Mouse (Mus musculus) lung, postnatal 14 days (tissue): ENCODE results near the gene Mrps18a.

Experiments
- DNase-seq: peaks from one replicate; pipeline ENCODE4 v3.0.0; 2021

Gene Mrps18a

DNA sequence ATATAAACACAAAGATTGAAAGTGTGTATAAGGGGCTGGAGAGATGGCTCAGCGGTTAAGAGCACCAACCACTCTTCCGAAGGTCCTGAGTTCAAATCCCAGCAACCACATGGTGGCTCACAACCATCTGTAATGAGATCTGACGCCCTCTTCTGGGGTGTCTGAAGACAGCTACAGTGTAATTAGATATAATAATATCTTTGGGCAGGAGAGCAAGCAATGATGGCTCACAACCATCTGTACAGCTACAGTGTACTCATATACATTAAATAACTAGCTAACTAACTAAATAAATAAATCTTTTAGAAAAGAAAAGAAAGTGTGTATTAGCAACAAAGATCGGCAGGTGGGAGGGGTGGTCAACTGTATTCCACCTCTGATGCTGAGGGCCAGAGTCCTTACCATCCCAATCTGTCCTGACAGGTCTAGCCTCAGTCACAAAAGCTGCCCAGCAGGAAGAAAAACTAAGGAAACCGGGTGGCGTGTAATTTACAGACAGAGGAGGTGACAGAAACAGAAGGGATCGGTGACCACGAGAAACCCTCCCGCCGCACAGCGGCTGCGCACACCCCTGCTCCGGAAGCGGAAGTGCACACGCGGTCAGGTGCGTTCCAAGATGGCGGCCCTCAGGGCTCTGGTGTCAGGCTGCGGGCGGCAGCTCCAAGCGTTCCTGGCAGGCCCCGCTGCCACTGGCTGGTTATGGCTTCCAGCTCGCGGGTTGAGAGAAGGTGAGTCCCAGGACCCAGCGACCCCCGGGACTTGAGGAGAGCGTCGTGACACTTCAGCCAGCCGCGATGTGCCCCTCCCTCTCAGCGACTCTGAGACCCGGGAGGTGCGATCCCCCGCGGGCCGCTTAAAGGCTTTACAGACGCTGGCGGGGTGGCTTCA lies at the start of gene Mrps18a:
Gene Mrps18a (plus strand): TSS at position 585 of the 888 bp plus-strand sequence.
- DNase-seq, result peak; percentile 85

DNA sequence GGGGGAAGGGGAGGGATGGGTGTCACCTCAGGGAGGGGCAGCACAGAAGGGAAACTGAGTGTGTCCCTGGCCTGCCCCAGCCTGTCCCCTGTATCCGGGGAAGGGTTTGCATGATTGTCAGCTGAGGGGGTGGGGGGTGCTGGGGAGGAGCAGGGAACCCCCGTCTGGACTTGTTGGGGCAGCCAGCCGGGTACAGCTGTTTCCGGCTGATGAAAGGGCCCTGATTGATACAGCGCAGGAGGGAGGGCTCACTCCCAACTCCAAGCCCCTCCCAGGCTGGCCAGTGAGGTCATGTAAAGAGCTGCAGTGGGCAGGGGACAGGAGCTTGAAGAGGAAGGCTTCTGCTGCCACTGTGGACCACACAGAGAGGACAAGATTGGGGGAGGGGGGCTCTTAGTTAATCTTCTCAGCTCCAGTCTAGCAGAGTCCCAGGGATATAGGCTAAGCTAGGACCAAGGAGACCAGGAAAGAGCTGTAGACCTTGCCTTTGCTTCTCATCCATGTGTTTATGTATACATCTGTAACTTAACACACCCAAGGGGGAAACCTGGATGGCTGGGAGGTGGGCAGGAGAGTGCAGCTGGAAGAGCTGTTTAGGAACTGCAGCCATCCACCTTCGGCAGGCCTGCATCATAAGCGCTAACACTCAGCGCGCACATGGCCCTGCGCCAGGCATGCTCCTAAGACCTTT lies 47.4 kb upstream of the Mrps18a start:
- DNase-seq, result peak; percentile 73

- DNase-seq, result no peak
Observed at GRCm38 (mm10) chr17:46063974-46064312, 46.8 kb upstream of the Mrps18a start.

DNA sequence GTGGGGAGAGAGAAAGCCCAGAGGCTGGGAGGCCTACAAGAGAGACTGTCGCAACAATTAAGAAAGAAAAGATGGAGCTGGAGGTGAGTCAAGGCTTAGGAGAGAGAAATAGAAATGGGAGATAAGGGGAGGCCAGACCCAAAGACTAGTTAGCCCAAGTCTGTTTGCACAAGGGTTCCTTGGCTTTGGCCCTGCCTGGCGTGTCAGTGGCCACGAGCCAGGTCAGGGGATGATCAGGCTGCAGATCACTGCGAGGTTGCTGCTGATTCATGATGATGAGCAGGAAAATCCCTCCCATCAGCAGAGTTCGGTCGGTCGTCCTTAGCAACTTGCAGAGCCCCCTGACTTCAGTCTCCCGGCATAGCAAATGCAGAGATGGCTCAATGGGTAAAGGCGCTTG lies 40.7 kb upstream of the Mrps18a start:
- no peak for DNase-seq

DNA sequence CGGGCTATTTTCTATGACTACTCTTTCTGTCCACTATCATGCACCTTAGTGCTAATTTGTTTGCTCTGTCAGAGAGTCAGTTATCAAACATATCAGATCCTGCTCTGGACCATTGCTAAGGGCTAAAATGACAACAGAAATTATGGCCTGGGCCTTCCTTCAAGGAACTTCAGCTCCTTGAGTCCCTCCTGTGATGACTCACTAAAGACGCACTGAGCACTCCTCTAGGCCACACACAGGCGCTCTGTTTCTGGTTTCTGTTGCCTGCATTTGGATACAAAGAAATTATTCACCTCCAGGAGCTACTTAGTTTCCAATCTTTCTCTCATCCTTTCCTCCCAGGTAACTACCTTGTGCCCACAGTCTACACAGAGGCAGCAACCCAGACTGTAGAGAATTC lies 39.3 kb upstream of the Mrps18a start:
- DNase-seq, result no peak

GRCm38 (mm10) chr17:46073730-46074301 lies 37.0 kb upstream of the Mrps18a start:
- peak; percentile 88 for DNase-seq

GRCm38 (mm10) chr17:46074398-46075115 lies 36.2 kb upstream of the Mrps18a start:
- DNase-seq, result no peak

DNA sequence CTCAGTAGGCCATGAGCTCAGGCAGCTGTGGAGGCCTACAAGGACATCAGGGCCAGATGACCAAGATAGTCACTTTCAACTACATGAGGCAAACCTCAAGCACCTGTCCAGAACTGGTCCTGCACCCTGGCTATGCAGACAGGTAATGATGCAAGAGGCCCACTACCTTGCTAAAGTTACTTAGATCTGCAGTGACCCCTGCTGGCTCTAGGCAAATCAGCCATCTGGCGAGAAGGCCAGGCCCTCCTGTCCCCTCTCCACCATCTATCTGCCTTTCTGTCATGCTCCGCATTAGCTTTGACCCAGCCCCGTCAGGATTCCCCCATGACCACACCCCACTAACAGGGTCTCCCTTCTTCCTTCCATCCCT lies 35.7 kb upstream of the Mrps18a start:
- peak; percentile 73 for DNase-seq

DNA sequence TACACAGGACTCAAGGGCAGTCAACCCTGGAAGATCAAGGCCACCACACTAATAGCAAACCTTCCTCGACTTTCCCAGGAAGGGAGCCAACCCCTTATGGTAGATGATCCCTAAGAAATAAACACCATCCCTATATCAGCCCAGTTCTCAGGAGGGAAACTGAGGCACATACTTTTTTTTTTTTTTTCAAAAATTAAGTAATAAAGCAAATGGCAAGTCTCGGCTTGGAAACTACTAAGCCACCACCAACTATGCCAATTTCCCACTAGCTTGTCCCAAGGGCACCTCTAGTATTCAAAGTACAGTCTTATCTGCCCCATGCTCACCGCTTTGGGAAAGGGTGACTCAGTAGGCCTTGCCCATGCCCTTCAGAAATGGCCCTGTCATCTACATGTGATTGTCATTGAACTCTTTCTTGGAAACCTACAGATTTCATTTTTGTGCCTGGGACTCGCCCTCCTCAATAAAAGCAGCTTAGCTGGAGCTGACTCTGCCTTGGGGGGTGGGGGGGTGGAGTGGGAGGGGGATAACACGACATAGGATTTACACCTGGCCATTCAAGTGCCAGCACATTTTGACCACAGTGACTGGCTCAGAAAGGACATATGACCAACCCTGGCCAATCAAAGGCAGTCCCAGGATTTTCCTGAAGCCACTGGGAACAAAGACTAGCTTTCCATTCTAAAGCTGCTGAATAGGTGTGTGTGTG lies 35.1 kb upstream of the Mrps18a start:
- DNase-seq, result no peak

- no peak for DNase-seq
Observed at GRCm38 (mm10) chr17:46076260-46076551, 34.6 kb upstream of the Mrps18a start.

DNA sequence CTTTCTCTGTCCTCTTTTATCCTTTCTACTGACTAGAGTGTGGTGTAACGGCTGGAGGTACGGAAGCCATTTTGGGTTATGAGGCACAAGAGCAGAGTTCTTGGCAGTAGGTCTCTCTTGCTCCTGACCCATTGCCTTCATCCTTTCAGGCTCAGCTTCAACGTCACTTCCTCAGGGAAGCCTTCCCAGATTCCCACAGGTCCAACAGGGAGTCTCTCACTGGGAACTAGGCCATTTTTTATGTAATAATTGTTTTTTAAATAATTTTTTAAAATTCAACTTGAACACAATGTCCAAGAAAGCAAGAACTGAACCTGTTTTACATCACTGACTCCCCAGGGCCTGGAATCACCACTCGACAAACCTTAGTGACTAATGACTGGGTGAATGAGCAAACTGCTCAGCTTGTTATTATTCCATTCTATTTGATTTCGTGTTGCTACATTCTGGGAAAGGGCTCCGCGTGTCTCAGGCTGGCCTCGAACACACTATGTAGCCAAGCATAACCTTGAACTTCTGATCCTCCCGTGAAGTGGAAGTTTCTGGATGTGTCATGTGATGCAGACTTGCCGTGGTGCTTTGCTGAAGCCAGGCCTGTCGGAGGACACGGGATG lies 32.8 kb upstream of the Mrps18a start:
- DNase-seq, result no peak

DNA sequence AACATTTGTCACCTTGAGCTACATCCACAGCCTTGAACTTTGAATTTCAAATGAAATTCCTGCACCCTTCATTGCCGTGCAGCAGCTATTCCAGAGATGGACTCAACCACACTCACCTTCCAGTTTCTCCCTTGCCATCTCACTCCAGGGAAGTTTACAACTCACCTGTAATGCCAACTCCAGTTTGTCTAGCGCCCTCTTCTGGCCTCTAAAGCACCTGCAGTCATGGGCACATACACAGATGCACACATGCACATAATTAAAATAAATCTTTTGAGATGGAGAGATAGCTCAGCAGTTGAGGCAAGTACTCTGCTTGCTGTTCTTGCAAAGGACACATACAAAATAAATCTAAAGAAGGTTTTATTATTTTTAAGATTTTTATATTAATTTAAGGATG lies 31.7 kb upstream of the Mrps18a start:
- DNase-seq, result no peak

DNA sequence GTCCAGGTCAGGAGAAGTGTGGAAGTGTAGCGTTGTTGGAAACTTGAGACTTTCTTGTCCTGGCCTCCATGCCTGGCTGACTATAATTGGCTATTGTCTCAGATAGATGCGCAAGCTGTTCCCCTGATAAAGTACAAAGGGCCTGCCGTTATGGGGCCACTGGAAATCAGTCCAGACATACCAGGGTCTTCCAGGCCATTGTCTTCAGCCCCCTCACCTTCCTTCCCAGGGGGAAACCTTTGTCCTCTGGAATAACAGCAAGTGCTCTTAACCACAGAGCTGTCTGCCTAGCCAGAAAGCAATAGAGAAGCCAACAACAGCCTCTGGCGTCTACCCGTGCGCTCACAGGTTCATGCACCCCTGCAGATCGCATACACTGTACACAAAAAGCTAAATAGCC lies 30.4 kb upstream of the Mrps18a start:
- no peak for DNase-seq

DNA sequence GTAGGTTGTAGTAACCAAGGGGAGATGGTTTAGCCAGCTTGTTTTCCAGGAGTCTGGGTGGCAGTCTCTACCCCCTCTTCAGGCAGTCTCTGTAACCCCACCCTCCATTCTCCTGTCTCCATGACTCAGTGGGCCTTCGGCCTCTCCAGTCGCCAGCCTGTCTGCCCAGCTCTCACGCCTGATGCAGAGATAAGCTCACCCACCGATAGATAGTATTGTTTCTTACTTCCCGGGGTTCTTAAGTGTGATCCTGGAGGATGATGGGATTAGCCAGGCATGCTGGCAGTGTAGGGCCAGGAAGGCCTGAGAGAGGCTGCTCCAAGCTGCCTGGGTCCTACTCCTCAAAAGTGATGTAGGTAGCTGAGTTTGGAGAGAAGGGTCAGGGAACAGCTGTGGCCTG lies 29.7 kb upstream of the Mrps18a start:
- DNase-seq, result no peak

GRCm38 (mm10) chr17:46081657-46082056 lies 29.1 kb upstream of the Mrps18a start:
- DNase-seq, result no peak

- no peak for DNase-seq
Observed at GRCm38 (mm10) chr17:46083381-46083780, 27.4 kb upstream of the Mrps18a start.

- peak; percentile 96 for DNase-seq
Observed at GRCm38 (mm10) chr17:46084091-46084501, 26.7 kb upstream of the Mrps18a start.

DNA sequence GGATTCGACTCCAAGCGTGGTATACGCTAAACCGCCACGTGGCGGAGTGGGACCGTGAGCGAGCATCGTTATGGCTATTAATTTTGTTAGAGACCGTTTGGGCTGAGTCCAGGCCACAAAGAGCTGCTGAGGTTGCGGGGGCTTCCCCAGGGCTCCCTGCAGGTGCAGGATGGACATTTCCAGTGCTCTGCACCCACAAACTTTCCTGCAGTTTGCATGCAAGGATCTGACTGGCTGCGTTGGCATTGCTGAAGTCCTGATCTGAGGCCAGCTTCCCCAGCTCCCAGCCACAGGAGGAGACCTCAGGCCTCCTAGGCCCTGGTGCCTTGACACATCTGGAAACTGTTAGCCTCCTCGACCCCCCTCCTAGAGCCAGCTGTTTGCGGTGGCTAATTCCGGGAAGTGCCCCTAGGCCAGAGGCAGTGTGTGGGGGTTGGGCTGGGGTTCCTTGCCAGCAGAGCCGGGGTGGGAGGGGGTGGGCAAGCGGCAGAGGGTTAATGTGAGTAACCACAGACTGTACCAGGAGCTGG lies 24.4 kb upstream of the Mrps18a start:
- DNase-seq, result no peak

GRCm38 (mm10) chr17:46091351-46091750 lies 19.4 kb upstream of the Mrps18a start:
- no peak for DNase-seq

DNA sequence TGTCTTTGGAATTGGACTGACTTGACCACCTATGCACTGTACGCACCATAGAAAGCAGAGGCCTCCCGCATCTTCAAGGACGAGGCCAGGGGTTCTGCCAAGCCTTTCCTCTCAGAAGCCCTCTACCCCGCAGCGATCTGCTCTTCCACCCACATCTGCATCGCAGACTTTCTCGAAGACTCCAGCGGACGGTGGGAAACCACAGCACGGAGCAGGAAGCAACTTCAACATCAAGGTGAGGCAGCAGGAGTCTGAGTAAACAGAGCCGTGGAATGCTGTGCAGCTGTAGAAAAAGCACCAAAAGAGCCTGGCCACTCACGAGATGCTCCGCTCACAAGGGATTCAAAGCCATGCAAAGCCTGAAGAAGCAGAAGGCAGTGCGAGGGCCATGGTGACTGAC lies 18.9 kb upstream of the Mrps18a start:
- no peak for DNase-seq

DNA sequence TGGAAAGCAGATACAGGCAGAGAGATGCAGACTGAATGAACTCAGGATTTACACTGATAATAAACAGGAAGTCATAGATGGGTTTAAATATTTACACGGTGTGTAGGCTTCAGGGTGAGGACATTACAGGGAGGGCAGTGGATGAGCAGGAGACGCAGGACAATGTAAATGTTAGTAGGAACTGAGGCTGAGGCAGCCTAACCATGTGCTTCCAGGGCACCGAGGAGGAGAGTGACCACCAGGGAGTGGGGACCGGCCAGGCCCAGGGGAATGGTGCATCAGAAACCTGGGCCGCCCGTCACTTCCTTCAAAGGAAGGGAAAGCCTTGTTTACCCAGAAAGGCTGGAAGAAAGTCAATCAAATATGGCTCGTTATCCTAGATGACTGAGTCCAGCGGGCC lies 12.3 kb upstream of the Mrps18a start:
- DNase-seq, result no peak

DNA sequence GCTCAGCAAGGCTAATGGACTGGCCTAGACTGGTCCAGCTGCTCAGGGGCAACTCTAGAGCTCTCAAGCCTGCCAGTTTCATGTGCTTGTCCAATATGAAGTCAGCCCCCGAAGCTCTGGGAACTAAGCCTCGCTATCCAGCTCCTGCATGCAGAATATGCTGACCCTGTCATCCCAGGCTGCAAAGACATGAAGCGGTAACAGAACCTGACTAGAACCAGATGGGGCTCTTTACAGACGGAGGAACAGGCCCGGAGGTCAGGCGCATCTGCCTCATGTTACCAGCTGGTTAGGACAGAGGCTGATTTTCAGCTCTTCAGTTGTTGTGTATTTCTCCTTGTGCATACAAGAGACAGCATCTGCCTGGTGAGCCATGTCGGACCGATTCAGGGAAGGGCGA lies 8.9 kb upstream of the Mrps18a start:
- no peak for DNase-seq
